Mouse (Mus musculus) thymus, adult 18-20 months (tissue): ENCODE measurements around the gene Cers6.

Source experiments
- DNase-seq, 2 experiments: peaks; one replicate each; pipeline ENCODE4 v3.0.0; 2022; ENCODE audit warnings: mixed read lengths in 2 of 2

The Cers6 gene

GRCm38 (mm10) chr2:69128921-69129395, 267.7 kb downstream of the Cers6 start:
- DNase-seq = no peak

- DNase-seq = no peak
These were observed 268.4 kb downstream of the Cers6 start for GRCm38 (mm10) chr2:69129425-69130210.

GRCm38 (mm10) chr2:69132046-69132445, 270.8 kb downstream of the Cers6 start:
- no peak for DNase-seq

GRCm38 (mm10) chr2:69132488-69133040, 271.3 kb downstream of the Cers6 start:
- DNase-seq = no peak

GRCm38 (mm10) chr2:69134186-69134585, 272.9 kb downstream of the Cers6 start:
- DNase-seq = no peak

- DNase-seq = no peak
These were observed 273.7 kb downstream of the Cers6 start for GRCm38 (mm10) chr2:69134937-69135336.

- no peak for DNase-seq
These were observed 274.7 kb downstream of the Cers6 start, which contains the start of gene Nostrin for GRCm38 (mm10) chr2:69135661-69136576. Gene Nostrin, plus strand, starts transcription at chr2:69135800.

GRCm38 (mm10) chr2:69137406-69138084, 276.3 kb downstream of the Cers6 start:
- DNase-seq = no peak

GRCm38 (mm10) chr2:69138759-69139158, 277.5 kb downstream of the Cers6 start:
- no peak for DNase-seq

GRCm38 (mm10) chr2:69140215-69140614, 279.0 kb downstream of the Cers6 start:
- no peak for DNase-seq

GRCm38 (mm10) chr2:69140816-69141215, 279.6 kb downstream of the Cers6 start:
- DNase-seq = no peak

- no peak for DNase-seq
These were observed 287.4 kb downstream of the Cers6 start for GRCm38 (mm10) chr2:69148691-69149090.

GRCm38 (mm10) chr2:69149154-69149553, 287.9 kb downstream of the Cers6 start:
- DNase-seq = no peak

- DNase-seq = no peak
These were observed 289.6 kb downstream of the Cers6 start for GRCm38 (mm10) chr2:69150841-69151240.

- no peak for DNase-seq
These were observed 294.6 kb downstream of the Cers6 start for GRCm38 (mm10) chr2:69155861-69156260.

GRCm38 (mm10) chr2:69156283-69156682, 295.0 kb downstream of the Cers6 start:
- DNase-seq = no peak

- no peak for DNase-seq
These were observed 297.7 kb downstream of the Cers6 start for GRCm38 (mm10) chr2:69158907-69159306.
